Mouse (Mus musculus) ES-CJ7 (cell line): Measurements from ENCODE around the gene Fam210b.

Source experiments
- DNase-seq: peaks from one replicate; pipeline ENCODE4 v3.0.0; 2011; ENCODE audit warnings: low read depth, low spot score

The Fam210b gene

GRCm38 (mm10) chr2:172345258-172345738 lies at the start of gene Fam210b:
Gene Fam210b, plus strand, starts transcription at chr2:172345565.
- DNase-seq: peak; percentile 98

- no peak for DNase-seq
Observed at GRCm38 (mm10) chr2:172298083-172298482, 47.3 kb upstream of the Fam210b start.

GRCm38 (mm10) chr2:172298542-172298941 lies 46.8 kb upstream of the Fam210b start:
- no peak for DNase-seq

GRCm38 (mm10) chr2:172299126-172299921 lies 46.0 kb upstream of the Fam210b start:
- DNase-seq: peak; percentile 28

GRCm38 (mm10) chr2:172302396-172302795 lies 43.0 kb upstream of the Fam210b start:
- no peak for DNase-seq

GRCm38 (mm10) chr2:172304118-172304708 lies 41.2 kb upstream of the Fam210b start:
- DNase-seq: peak; percentile 46

GRCm38 (mm10) chr2:172305546-172305945 lies 39.8 kb upstream of the Fam210b start:
- peak; percentile 81 for DNase-seq

GRCm38 (mm10) chr2:172306544-172306943 lies 38.8 kb upstream of the Fam210b start:
- DNase-seq: no peak

GRCm38 (mm10) chr2:172311731-172312130 lies 33.6 kb upstream of the Fam210b start:
- no peak for DNase-seq

- DNase-seq: peak; percentile 61
Observed at GRCm38 (mm10) chr2:172320878-172321277, 24.5 kb upstream of the Fam210b start.

GRCm38 (mm10) chr2:172328248-172328647 lies 17.1 kb upstream of the Fam210b start:
- DNase-seq: no peak

GRCm38 (mm10) chr2:172329179-172329578 lies 16.2 kb upstream of the Fam210b start:
- DNase-seq: peak; percentile 71

GRCm38 (mm10) chr2:172338206-172338942 lies 7.0 kb upstream of the Fam210b start:
- DNase-seq: no peak

- no peak for DNase-seq
Observed at GRCm38 (mm10) chr2:172340936-172341335, 4.4 kb upstream of the Fam210b start.

GRCm38 (mm10) chr2:172341606-172342005 lies 3.8 kb upstream of the Fam210b start:
- DNase-seq: no peak

GRCm38 (mm10) chr2:172343751-172344150 lies 1.6 kb upstream of the Fam210b start:
- DNase-seq: no peak

GRCm38 (mm10) chr2:172344669-172345068 lies 696 bp upstream of the Fam210b start:
- DNase-seq: no peak

- peak; percentile 21 for DNase-seq
Observed at GRCm38 (mm10) chr2:172346034-172346929, 917 bp downstream of the Fam210b start.

GRCm38 (mm10) chr2:172346933-172347611 lies 1.7 kb downstream of the Fam210b start:
- DNase-seq: no peak

GRCm38 (mm10) chr2:172348297-172348950 lies 3.1 kb downstream of the Fam210b start:
- no peak for DNase-seq
